Mouse (Mus musculus) CD4-positive helper T cell, adult 2 months (primary cell): ENCODE measurements around the gene Tfpi2.

Experiments
- DNase-seq: peaks from one replicate; pipeline ENCODE4 v3.0.0-alpha.2; 2012; ENCODE audit warnings: low read depth, missing footprints, low spot score

Tfpi2 gene

GRCm38 (mm10) chr6:3988750-3989149 lies at the start of gene Tfpi2:
Gene Tfpi2 (minus strand): TSS chr6:3988919.
- no peak for DNase-seq

GRCm38 (mm10) chr6:4030956-4031355 lies 42.2 kb upstream of the Tfpi2 start:
- no peak for DNase-seq

- DNase-seq, result no peak
Measured at GRCm38 (mm10) chr6:4026367-4026766, 37.6 kb upstream of the Tfpi2 start.

GRCm38 (mm10) chr6:4022645-4023044 lies 33.9 kb upstream of the Tfpi2 start:
- no peak for DNase-seq

GRCm38 (mm10) chr6:4009548-4009947 lies 20.8 kb upstream of the Tfpi2 start:
- no peak for DNase-seq

- DNase-seq, result no peak
Measured at GRCm38 (mm10) chr6:4008501-4009040, 19.9 kb upstream of the Tfpi2 start.

GRCm38 (mm10) chr6:4004808-4005207 lies 16.1 kb upstream of the Tfpi2 start:
- no peak for DNase-seq

GRCm38 (mm10) chr6:4003890-4004306 lies 15.2 kb upstream of the Tfpi2 start, which contains the start of gene Gng11:
Gene Gng11 (plus strand): TSS chr6:4003904.
- no peak for DNase-seq

- DNase-seq, result no peak
Measured at GRCm38 (mm10) chr6:4003445-4003844, 14.7 kb upstream of the Tfpi2 start.

GRCm38 (mm10) chr6:4000716-4001115 lies 12.0 kb upstream of the Tfpi2 start:
- DNase-seq, result no peak

GRCm38 (mm10) chr6:3999296-3999695 lies 10.6 kb upstream of the Tfpi2 start:
- no peak for DNase-seq

- DNase-seq, result no peak
Measured at GRCm38 (mm10) chr6:3998089-3998488, 9.4 kb upstream of the Tfpi2 start.

GRCm38 (mm10) chr6:3993492-3993891 lies 4.8 kb upstream of the Tfpi2 start, which contains the start of gene Gngt1:
Gene Gngt1 (plus strand): TSS chr6:3993792.
- DNase-seq, result no peak

GRCm38 (mm10) chr6:3982661-3983284 lies 5.9 kb downstream of the Tfpi2 start:
- no peak for DNase-seq

GRCm38 (mm10) chr6:3973679-3974078 lies 15.0 kb downstream of the Tfpi2 start:
- DNase-seq, result no peak

GRCm38 (mm10) chr6:3967676-3968626 lies 20.8 kb downstream of the Tfpi2 start:
- no peak for DNase-seq

GRCm38 (mm10) chr6:3954969-3955368 lies 33.8 kb downstream of the Tfpi2 start:
- DNase-seq, result no peak

GRCm38 (mm10) chr6:3936140-3936714 lies 52.5 kb downstream of the Tfpi2 start:
- no peak for DNase-seq

GRCm38 (mm10) chr6:3935606-3936005 lies 53.1 kb downstream of the Tfpi2 start:
- no peak for DNase-seq

GRCm38 (mm10) chr6:3935048-3935447 lies 53.7 kb downstream of the Tfpi2 start:
- DNase-seq, result no peak

GRCm38 (mm10) chr6:3926140-3926539 lies 62.6 kb downstream of the Tfpi2 start:
- DNase-seq, result no peak

- no peak for DNase-seq
Measured at GRCm38 (mm10) chr6:3922870-3923269, 65.8 kb downstream of the Tfpi2 start.
